15 mouse cellular contexts compared by ENCODE assay signal in the genomic region with DNA sequence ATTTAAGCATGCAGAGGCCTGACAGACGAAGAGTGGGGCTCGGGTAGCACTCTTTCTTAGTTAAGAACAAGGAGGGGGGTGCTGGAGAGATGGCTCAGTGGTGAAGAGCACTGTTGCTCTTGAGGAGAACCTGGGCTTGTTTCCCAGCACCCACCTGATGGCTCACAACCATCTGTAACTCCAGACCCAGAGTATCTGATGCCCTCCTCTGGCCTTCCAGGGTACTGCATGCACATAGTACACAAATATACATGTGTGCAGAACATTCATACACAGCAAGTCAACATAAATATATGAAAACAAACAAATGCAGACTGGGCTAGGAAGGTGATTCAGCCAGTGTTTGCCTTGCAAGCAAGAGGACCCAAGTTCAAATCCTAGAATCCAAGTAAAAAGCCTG. TPM values are rescaled to one million over a fixed set of nuclear protein-coding genes. Genes with fewer than 3 reads are reported as not detected.
DNase-seq lines count a peak whose midpoint lies in the region; ATAC-seq and TF ChIP-seq lines count a peak whose summit lies in the region.
"Had no signal": no experiment of that assay in that cellular context is flagged by ENCODE, and none has a peak within 500 bp of the region (broad histone marks: within the 10 kb centered on the region; RNA-seq: fewer than 3 reads in every experiment).

No protein-coding gene starts in this region.

- H3K9ac ChIP-seq in heart, embryonic 12.5 days: no peak overlapping the region
- no peak overlapping the region for H3K9ac ChIP-seq in limb, embryonic 11.5 days (ENCODE audit: low read length)
- H3K9ac ChIP-seq: stomach, embryonic 15.5 days had no signal

- 0 out of 2 replicates have a peak, but pooled peaks cover 7% of the 10 kb centered on the region for H3K9me3 ChIP-seq in heart, embryonic 12.5 days (replicated peaks)
- H3K9me3 ChIP-seq in limb, embryonic 11.5 days (ENCODE audit: control insufficient read depth, low read length): no peaks in the 10 kb centered on the region
- H3K9me3 ChIP-seq: stomach, embryonic 15.5 days had no signal

- no peak for ATAC-seq in heart, embryonic 12.5 days (ENCODE audit: insufficient number of reproducible peaks, low FRiP score)
- ATAC-seq in limb, embryonic 11.5 days (ENCODE audit: insufficient number of reproducible peaks, low FRiP score, low TSS enrichment, low read depth): no peak
- ATAC-seq: intestine, embryonic 16.5 days had no signal

- H3K4me2 ChIP-seq in heart, embryonic 12.5 days: 0 out of 2 replicates have a peak overlapping the region, but pooled peaks have one; percentile 13
- H3K4me2 ChIP-seq in limb, embryonic 11.5 days (ENCODE audit: low read depth, severe bottlenecking): no peak overlapping the region
- H3K4me2 ChIP-seq: stomach, embryonic 15.5 days had no signal

- no peak for DNase-seq in heart, adult 18-20 months
- DNase-seq in left cerebral cortex, adult 2 months (ENCODE audit: extremely low spot score in 1 of 2, low spot score in 2 of 2): no peak
- DNase-seq in left cerebral cortex, postnatal 14 days (ENCODE audit: low spot score in 2 of 2): no peak
- DNase-seq in ES-CJ7 (ENCODE audit: low read depth, low spot score): peak; percentile 30
- no peak for DNase-seq in limb, embryonic 11.5 days (ENCODE audit: low spot score)
- DNase-seq in right cerebral cortex, adult 18-20 months: no peak
- DNase-seq in right cerebral cortex, postnatal 36 days (ENCODE audit: low spot score in 2 of 2): no peak

- peaks cover 13% of the 10 kb centered on the region for H3K36me3 ChIP-seq in heart, embryonic 12.5 days
- H3K36me3 ChIP-seq in limb, embryonic 11.5 days (ENCODE audit: control insufficient read depth, insufficient read depth, low read length): no peaks in the 10 kb centered on the region; the same call in 1 of the 2 replicates
- H3K36me3 ChIP-seq: stomach, embryonic 15.5 days had no signal

- no peaks in the 10 kb centered on the region for H3K27me3 ChIP-seq in heart, embryonic 12.5 days (replicated peaks)
- H3K27me3 ChIP-seq in limb, embryonic 11.5 days (ENCODE audit: control insufficient read depth, insufficient read depth, low read length): no peaks in the 10 kb centered on the region
- H3K27me3 ChIP-seq: stomach, embryonic 15.5 days had no signal

- H3K4me1 ChIP-seq in heart, embryonic 12.5 days (replicated peaks): peaks cover 40% of the 10 kb centered on the region
- 0 out of 2 replicates have a peak, but pooled peaks cover 3% of the 10 kb centered on the region for H3K4me1 ChIP-seq in limb, embryonic 11.5 days (ENCODE audit: control insufficient read depth, insufficient read depth, low read length)
- H3K4me1 ChIP-seq: stomach, embryonic 15.5 days had no signal

- peak; percentile 26 for TF ChIP-seq CTCF in left cerebral cortex, adult 2 months (IDR thresholded peaks at IDR 0.05)

- 87% methylated on average over 2 of the region's 2 CpGs for WGBS in heart, embryonic 12.5 days
- 92% methylated on average over 2 of the region's 2 CpGs for WGBS in limb, embryonic 11.5 days

- H3K27ac ChIP-seq in heart, embryonic 12.5 days (ENCODE audit: poor library complexity, severe bottlenecking): peak overlapping the region; percentile 80
- no peak overlapping the region for H3K27ac ChIP-seq in left cerebral cortex, adult 2 months
- H3K27ac ChIP-seq in limb, embryonic 11.5 days (replicated peaks; ENCODE audit: low read depth, low read length): peak overlapping the region; percentile 23
- H3K27ac ChIP-seq: stomach, embryonic 15.5 days had no signal

- intact Hi-C loops in left cerebral cortex, adult 2 months (cut with DNase I): no loop called here
- intact Hi-C loops in left cerebral cortex, postnatal 14 days (cut with DNase I): no loop called here

- no peak overlapping the region for H3K4me3 ChIP-seq in heart, embryonic 12.5 days
- H3K4me3 ChIP-seq in left cerebral cortex, adult 2 months: no peak overlapping the region
- no peak overlapping the region for H3K4me3 ChIP-seq in limb, embryonic 11.5 days (ENCODE audit: low read depth, low read length)
- H3K4me3 ChIP-seq: myocyte; stomach, embryonic 15.5 days had no signal

RNA-seq across cellular contexts. Expression of gene Stat5b, which starts 39.4 kb away (rescaled TPM):
- polyA plus RNA-seq in heart, embryonic 12.5 days (2016; fragmentation: Nextera tagmentation; extraction: Ambion mirVana): 35.0 and 35.3 TPM in 2 replicates
- total RNA-seq in heart, adult 18-20 months (2021): 10 to 100 TPM; 55.0 to 60.1 TPM
- 10 to 100 TPM; 23.6 to 25.0 TPM for total RNA-seq in left cerebral cortex, adult 2 months (2021)
- total RNA-seq in left cerebral cortex, postnatal 14 days (2021): 10 to 100 TPM; 14.6 to 19.9 TPM
- 16.9 and 19.7 TPM in 2 replicates for polyA plus RNA-seq in limb, embryonic 11.5 days (2014; fragmentation: Nextera tagmentation; extraction: Ambion mirVana)

RNA-seq across cellular contexts. Expression of gene Ghdc, which starts 40.4 kb away (rescaled TPM):
- polyA plus RNA-seq in heart, embryonic 12.5 days (2016; fragmentation: Nextera tagmentation; extraction: Ambion mirVana): 6.5 and 7.0 TPM in 2 replicates
- 10 to 100 TPM in 1 of 2 experiments, 1 to 10 TPM in 1; 9.8 to 13.4 TPM for total RNA-seq in heart, adult 18-20 months (2021)
- 1 to 10 TPM; 7.3 TPM for total RNA-seq in left cerebral cortex, adult 2 months (2021)
- total RNA-seq in left cerebral cortex, postnatal 14 days (2021): 1 to 10 TPM; 5.3 to 6.5 TPM
- 2.6 and 2.8 TPM in 2 replicates for polyA plus RNA-seq in limb, embryonic 11.5 days (2014; fragmentation: Nextera tagmentation; extraction: Ambion mirVana)

RNA-seq across cellular contexts. Expression of gene Stat5a, which starts 48.0 kb away (rescaled TPM):
- 6.6 and 8.3 TPM in 2 replicates for polyA plus RNA-seq in heart, embryonic 12.5 days (2016; fragmentation: Nextera tagmentation; extraction: Ambion mirVana)
- total RNA-seq in heart, adult 18-20 months (2021): 10 to 100 TPM; 17.2 to 23.0 TPM
- 1 to 10 TPM; 1.7 to 2.0 TPM for total RNA-seq in left cerebral cortex, adult 2 months (2021)
- total RNA-seq in left cerebral cortex, postnatal 14 days (2021): 1 to 10 TPM; 2.5 to 2.6 TPM
- polyA plus RNA-seq in limb, embryonic 11.5 days (2014; fragmentation: Nextera tagmentation; extraction: Ambion mirVana): 1.9 and 2.0 TPM in 2 replicates

RNA-seq across cellular contexts. Expression of gene Hcrt, which starts 48.4 kb away (rescaled TPM):
- polyA plus RNA-seq in heart, embryonic 12.5 days (2016; fragmentation: Nextera tagmentation; extraction: Ambion mirVana): not detected in 2 replicates
- not detected for total RNA-seq in heart, adult 18-20 months (2021)
- not detected for total RNA-seq in left cerebral cortex, adult 2 months (2021)
- not detected for total RNA-seq in left cerebral cortex, postnatal 14 days (2021)
- polyA plus RNA-seq in limb, embryonic 11.5 days (2014; fragmentation: Nextera tagmentation; extraction: Ambion mirVana): not detected in 2 replicates
- total RNA-seq: adrenal gland, postnatal 4 days; gastrocnemius, adult 8-10 months; left cerebral cortex, adult 8-10 months; megakaryocyte progenitor cell, adult 5-6 weeks had no signal
- polyA plus RNA-seq: intestine, embryonic 16.5 days; myocyte; stomach, embryonic 15.5 days had no signal

RNA-seq across cellular contexts. Expression of gene Kcnh4, which starts 51.4 kb away (rescaled TPM):
- not detected in 2 replicates for polyA plus RNA-seq in heart, embryonic 12.5 days (2016; fragmentation: Nextera tagmentation; extraction: Ambion mirVana)
- not detected for total RNA-seq in heart, adult 18-20 months (2021)
- 10 to 100 TPM; 17.2 to 18.4 TPM for total RNA-seq in left cerebral cortex, adult 2 months (2021)
- total RNA-seq in left cerebral cortex, postnatal 14 days (2021): 10 to 100 TPM; 10.1 to 13.7 TPM
- polyA plus RNA-seq in limb, embryonic 11.5 days (2014; fragmentation: Nextera tagmentation; extraction: Ambion mirVana): not detected in 2 replicates
- total RNA-seq: gastrocnemius, adult 8-10 months; megakaryocyte progenitor cell, adult 5-6 weeks had no signal

Comparison
In these comparisons a context has a peak if more than half of its experiments do, and no peak if none do; other contexts are left out.
1. RNA of gene Stat5a, which starts 48.0 kb away (total RNA-seq): 17.2 to 23.0 TPM in heart, adult 18-20 months; 2.5 to 2.6 TPM in left cerebral cortex, postnatal 14 days and 1.7 to 2.0 TPM in left cerebral cortex, adult 2 months; every median in the first group is over 4 times any median in the second.